Mouse (Mus musculus) 3134 (cell line): Measurements from ENCODE around the gene Aifm1.

Source experiments
- DNase-seq: peaks from one replicate; pipeline ENCODE4 v3.0.0-alpha.2; 2011; ENCODE audit warnings: low spot score; ENCODE audit not compliant: insufficient read length; ENCODE audit errors: extremely low read depth

Aifm1 gene

GRCm38 (mm10) chrX:48425280-48425679 is 88.1 kb downstream of the Aifm1 start:
- no peak for DNase-seq
